Mouse (Mus musculus) lung, postnatal 0 days (tissue): ENCODE results near the gene 1700029I15Rik. TPM values are rescaled to one million over a fixed set of nuclear protein-coding genes. Genes with fewer than 3 reads are reported as not detected.
"Not testable (repeated sequence)": the region's sequence is repeated elsewhere in the genome, so short reads cannot be mapped to it uniquely, and the experiment has no call there.

ENCODE experiments used
- ATAC-seq: fragments of 200-750 bp; cut with Nextera tagmentation; 2 replicates; pipeline ENCODE4 v1.8.0; 2017; ENCODE audit warnings: moderate library complexity
- DNase-seq: peaks from one replicate; pipeline ENCODE4 v3.0.0-alpha.2; 2016; ENCODE audit warnings: low spot score
- H3K27ac ChIP-seq: fragments of 300-500 bp; sonication (generic); 2 replicates; pipeline ENCODE4 v1.5.1; 2014; ENCODE audit warnings: antibody characterized with exemption, mild to moderate bottlenecking, low read length, mixed read lengths
- H3K27me3 ChIP-seq: fragments of 300-500 bp; sonication (generic); replicated peaks from 2 replicates; pipeline ENCODE4 v1.6.1; 2014; ENCODE audit warnings: low read length, mixed read lengths; ENCODE audit not compliant: insufficient read depth
- H3K36me3 ChIP-seq: fragments of 300-500 bp; sonication (generic); 2 replicates; pipeline ENCODE4 v1.6.1; 2014; ENCODE audit warnings: low read length, mixed read lengths; ENCODE audit not compliant: insufficient read depth
- H3K4me1 ChIP-seq: fragments of 300-500 bp; sonication (generic); 2 replicates; pipeline ENCODE4 v1.6.1; 2014; ENCODE audit warnings: antibody characterized with exemption, low read depth, low read length, mixed read lengths; ENCODE audit not compliant: insufficient read depth
- H3K4me2 ChIP-seq: fragments of 300-500 bp; sonication (generic); replicated peaks from 2 replicates; pipeline ENCODE4 v1.6.1; 2014; ENCODE audit warnings: low read depth, mild to moderate bottlenecking, low read length, moderate library complexity, mixed read lengths
- H3K4me3 ChIP-seq: fragments of 300-500 bp; sonication (generic); 2 replicates; pipeline ENCODE4 v1.5.1; 2014; ENCODE audit warnings: low read depth, low read length
- H3K9ac ChIP-seq: fragments of 300-500 bp; sonication (generic); replicated peaks from 2 replicates; pipeline ENCODE4 v1.6.1; 2014; ENCODE audit warnings: low read depth, mild to moderate bottlenecking
- H3K9me3 ChIP-seq: fragments of 300-500 bp; sonication (generic); 2 replicates; pipeline ENCODE4 v1.6.1; 2016; ENCODE audit warnings: low read length, mixed read lengths
- CTCF ChIP-seq: IDR thresholded peaks from 2 replicates; pipeline ENCODE4 v1.5.1; 2016; ENCODE audit warnings: antibody characterized with exemption, mild to moderate bottlenecking
- EP300 ChIP-seq: IDR thresholded peaks from 2 replicates; pipeline ENCODE4 v1.6.1; 2016; ENCODE audit warnings: antibody characterized with exemption, mild to moderate bottlenecking, control low read depth
- WGBS: fragments of 180-500 bp; shearing (Covaris S2); extraction: QIAGEN DNeasy Blood & Tissue Kit; methylation state at CpG from one replicate; pipeline ENCODE4 v1.1.7; 2014; 5-methylcytosine and 5-hydroxymethylcytosine counted together
- polyA plus RNA-seq: library from polyadenylated mRNA; unstranded; fragments of >200 nt; fragmentation: Nextera tagmentation; extraction: Ambion mirVana; gene quantifications from 2 replicates; pipeline ENCODE4 v1.2.1, GENCODE M21; 2015

1700029I15Rik gene
- polyA plus RNA-seq, 1 experiment from 2014 or later = 2.3 TPM

GRCm38 (mm10) chr2:92392318-92393264 lies 10.3 kb downstream of the 1700029I15Rik start:
- no peak for DNase-seq
- no peaks in the 10 kb centered on the region for H3K27me3 ChIP-seq
- H3K4me3 ChIP-seq = no peak overlapping the region

GRCm38 (mm10) chr2:92395535-92395934 lies 13.2 kb downstream of the 1700029I15Rik start:
- 72% methylated on average over 3 of the region's 3 CpGs for WGBS
- no peak overlapping the region for H3K27ac ChIP-seq
- no peaks in the 10 kb centered on the region for H3K9me3 ChIP-seq
- DNase-seq = no peak
- peaks cover 3% of the 10 kb centered on the region; the same call in 1 of the 2 replicates for H3K27me3 ChIP-seq
- H3K4me2 ChIP-seq = no peak overlapping the region
- TF ChIP-seq CTCF (no peak), EP300 (no peak)
- H3K4me3 ChIP-seq = no peak overlapping the region
- ATAC-seq = no peak
- H3K4me1 ChIP-seq = no peaks in the 10 kb centered on the region
- H3K9ac ChIP-seq = no peak overlapping the region
- no peaks in the 10 kb centered on the region for H3K36me3 ChIP-seq

More at GRCm38 (mm10) chr2:92392318-92393264, 10.3 kb downstream of the 1700029I15Rik start:
- WGBS = 5% methylated on average over 26 of the region's 26 CpGs
- H3K4me1 ChIP-seq = 0 out of 2 replicates have a peak, but pooled peaks cover 6% of the 10 kb centered on the region
- H3K4me2 ChIP-seq = 0 out of 2 replicates have a peak overlapping the region, but pooled peaks have one; percentile 28
- no peaks in the 10 kb centered on the region for H3K9me3 ChIP-seq
- H3K36me3 ChIP-seq = no peaks in the 10 kb centered on the region
- H3K9ac ChIP-seq = no peak overlapping the region
- no peak overlapping the region for H3K27ac ChIP-seq
- no peak for ATAC-seq
- TF ChIP-seq CTCF (no peak), EP300 (no peak)

GRCm38 (mm10) chr2:92397436-92397835 lies 15.1 kb downstream of the 1700029I15Rik start:
- no peak overlapping the region for H3K9ac ChIP-seq
- TF ChIP-seq EP300 (no peak), CTCF (no peak)
- 78% methylated on average over 1 of the region's 1 CpGs for WGBS

GRCm38 (mm10) chr2:92399877-92400276 lies 17.5 kb downstream of the 1700029I15Rik start:
- not testable (repeated sequence) for H3K4me2 ChIP-seq, ATAC-seq, DNase-seq, H3K9me3 ChIP-seq, H3K4me1 ChIP-seq, H3K9ac ChIP-seq, H3K27ac ChIP-seq, H3K4me3 ChIP-seq, H3K27me3 ChIP-seq
- peaks cover 11% of the 10 kb centered on the region; the same call in 1 of the 2 replicates for H3K36me3 ChIP-seq
- 100% methylated on average over 2 of the region's 4 CpGs for WGBS

More at GRCm38 (mm10) chr2:92397436-92397835, 15.1 kb downstream of the 1700029I15Rik start:
- H3K36me3 ChIP-seq = no peaks in the 10 kb centered on the region
- no peak overlapping the region for H3K4me2 ChIP-seq
- H3K27ac ChIP-seq = no peak overlapping the region
- H3K4me1 ChIP-seq = no peaks in the 10 kb centered on the region; the same call in 1 of the 2 replicates
- H3K4me3 ChIP-seq = no peak overlapping the region
- DNase-seq (no peak), ATAC-seq (no peak)
- H3K27me3 ChIP-seq = peaks cover 7% of the 10 kb centered on the region; the same call in 1 of the 2 replicates
- H3K9me3 ChIP-seq = no peaks in the 10 kb centered on the region

- Histone ChIP-seq H3K36me3 (peaks cover 17% of the 10 kb centered on the region), H3K4me2 (peak overlapping the region; percentile 85), H3K4me1 (no peaks in the 10 kb centered on the region; the same call in 1 of the 2 replicates), H3K9ac (peak overlapping the region; percentile 20; the same call in 1 of the 2 replicates), H3K4me3 (peak overlapping the region; percentile 46), H3K27me3 (peaks cover 7% of the 10 kb centered on the region; the same call in 1 of the 2 replicates), H3K9me3 (no peaks in the 10 kb centered on the region), H3K27ac (no peak overlapping the region)
- WGBS = 4% methylated on average over 12 of the region's 22 CpGs
- DNase-seq (no peak), ATAC-seq (no peak)
- TF ChIP-seq CTCF = no peak
- no peak for TF ChIP-seq EP300
These were observed 18.3 kb downstream of the 1700029I15Rik start for GRCm38 (mm10) chr2:92400682-92401081.

- Histone ChIP-seq H3K4me1 (no peaks in the 10 kb centered on the region; the same call in 1 of the 2 replicates), H3K27ac (no peak within 1 kb of the TSS), H3K9me3 (no peaks in the 10 kb centered on the region), H3K4me3 (peak within 1 kb of the TSS; percentile 46), H3K4me2 (peak within 1 kb of the TSS; percentile 85), H3K9ac (peak within 1 kb of the TSS; percentile 20; the same call in 1 of the 2 replicates), H3K27me3 (peaks cover 7% of the 10 kb centered on the region; the same call in 1 of the 2 replicates), H3K36me3 (peaks cover 21% of the 10 kb centered on the region)
- ATAC-seq = peak; percentile 76
- TF ChIP-seq EP300 (no peak), CTCF (no peak)
- peak; percentile 28 for DNase-seq
- WGBS = 4% methylated on average over 21 of the region's 59 CpGs
These were observed 18.8 kb downstream of the 1700029I15Rik start, which contains the start of gene Mapk8ip1 for GRCm38 (mm10) chr2:92401091-92401561. TSS of gene Mapk8ip1 (minus strand) at chr2:92401263.
